Mouse (Mus musculus): ENCODE results near the gene Cyp26a1.

DNA sequence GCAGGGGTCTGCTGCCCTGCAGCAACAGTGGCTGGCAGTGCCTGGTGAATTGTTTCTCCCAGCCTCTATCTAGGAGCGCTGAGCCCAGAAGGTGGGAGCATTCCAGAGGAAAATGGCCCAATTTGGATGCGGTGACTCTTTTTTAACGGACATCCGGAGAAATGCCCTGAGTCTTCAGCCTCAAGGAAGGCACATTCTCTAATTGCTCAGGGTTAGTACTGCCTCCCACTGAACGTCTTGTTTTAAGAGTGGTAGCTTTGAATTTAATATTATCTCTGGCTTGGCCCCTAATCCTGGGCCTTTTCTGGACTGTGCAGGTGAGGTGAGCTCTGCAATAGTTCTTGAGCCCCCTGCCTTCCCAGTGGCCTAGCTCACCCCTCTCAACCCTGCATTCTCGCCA, 12.3 kb upstream of the Cyp26a1 start, which contains the start of gene Cyp26c1:
- TF ChIP-seq TAL1 (IDR thresholded peaks at IDR 0.05; ENCODE audit: low read length) (no peak), GATA1 (IDR thresholded peaks at IDR 0.05; ENCODE audit: low read length) (no peak)
